Comparison of ENCODE assay signal across 8 mouse cellular contexts in the genomic region with DNA sequence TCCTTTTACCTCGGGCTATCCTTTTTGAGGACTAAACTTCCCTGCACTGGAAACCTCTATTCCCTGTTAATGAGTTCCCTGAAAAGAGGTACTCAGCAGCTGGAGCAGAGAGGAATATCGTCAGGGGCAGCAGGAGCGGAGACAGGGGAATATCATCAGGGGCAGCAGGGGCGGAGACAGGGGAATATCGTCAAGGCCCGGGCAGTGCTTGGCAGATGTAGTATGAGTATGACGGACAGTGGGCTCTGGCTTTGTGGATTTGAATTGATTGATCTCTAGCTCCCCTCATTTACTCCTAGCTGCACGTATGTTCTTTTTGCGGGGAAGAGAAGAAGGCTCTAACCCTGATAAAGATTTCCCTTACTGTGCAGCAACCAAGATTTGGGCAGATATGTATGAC. TPM values are rescaled to one million over a fixed set of nuclear protein-coding genes. Genes with fewer than 3 reads are reported as not detected.
DNase-seq lines count a peak whose midpoint lies in the region; ATAC-seq and TF ChIP-seq lines count a peak whose summit lies in the region.

No protein-coding gene starts in this region.

- peak overlapping the region; percentile 99 for H3K4me3 ChIP-seq in kidney, embryonic 16.5 days (ENCODE audit: low read length)
- peak overlapping the region; percentile 98 for H3K4me3 ChIP-seq in embryonic facial prominence, embryonic 10.5 days
- H3K4me3 ChIP-seq in hindbrain, embryonic 11.5 days (ENCODE audit: low read depth, low read length): no peak overlapping the region
- peak overlapping the region; percentile 98 for H3K4me3 ChIP-seq in midbrain, embryonic 12.5 days
- H3K4me3 ChIP-seq in thymus, adult 2 months (ENCODE audit: control insufficient read depth, insufficient read depth, low read length): no peak overlapping the region

- TF ChIP-seq CTCF in thymus, adult 2 months (IDR thresholded peaks at IDR 0.05; ENCODE audit: borderline replicate concordance, control insufficient read depth, extremely low read depth, insufficient read depth, low read length, poor library complexity): no peak

- TF ChIP-seq POLR2A in thymus, adult 2 months (IDR thresholded peaks at IDR 0.05; ENCODE audit: control insufficient read depth, extremely low read depth, insufficient read depth, low read length, poor library complexity): no peak

- DNase-seq in kidney, adult 11 months: no peak
- no peak for DNase-seq in embryonic facial prominence, embryonic 10.5 days (ENCODE audit: low spot score)
- no peak for DNase-seq in hindbrain, embryonic 11.5 days (ENCODE audit: low spot score)
- DNase-seq in retina, postnatal 1 day: no peak
- no peak for DNase-seq in testis, postnatal 14 days (ENCODE audit: low spot score)
- no peak for DNase-seq in thymus, adult 2 months

- no peaks in the 10 kb centered on the region for H3K9me3 ChIP-seq in kidney, embryonic 16.5 days (ENCODE audit: low read length)
- no peaks in the 10 kb centered on the region for H3K9me3 ChIP-seq in embryonic facial prominence, embryonic 10.5 days
- H3K9me3 ChIP-seq in hindbrain, embryonic 11.5 days (ENCODE audit: control insufficient read depth, low read length): no peaks in the 10 kb centered on the region
- no peaks in the 10 kb centered on the region for H3K9me3 ChIP-seq in midbrain, embryonic 12.5 days

- peaks cover 18% of the 10 kb centered on the region for H3K4me1 ChIP-seq in kidney, embryonic 16.5 days (ENCODE audit: insufficient read depth, low read length)
- peaks cover 26% of the 10 kb centered on the region for H3K4me1 ChIP-seq in embryonic facial prominence, embryonic 10.5 days
- H3K4me1 ChIP-seq in hindbrain, embryonic 11.5 days (replicated peaks; ENCODE audit: control insufficient read depth, insufficient read depth, low read length): no peaks in the 10 kb centered on the region
- H3K4me1 ChIP-seq in midbrain, embryonic 12.5 days: peaks cover 22% of the 10 kb centered on the region
- H3K4me1 ChIP-seq in thymus, adult 2 months (replicated peaks; ENCODE audit: control insufficient read depth, insufficient read depth, low read length): peaks cover 3% of the 10 kb centered on the region

- H3K9ac ChIP-seq in kidney, embryonic 16.5 days (replicated peaks; ENCODE audit: low read length): peak overlapping the region; percentile 97
- no peak overlapping the region; the same call in 1 of the 2 replicates for H3K9ac ChIP-seq in hindbrain, embryonic 11.5 days (ENCODE audit: low read depth, low read length)
- H3K9ac ChIP-seq in midbrain, embryonic 12.5 days (replicated peaks): peak overlapping the region; percentile 95

- 57% methylated on average over 9 of the region's 9 CpGs for WGBS in kidney, embryonic 16.5 days
- WGBS in embryonic facial prominence, embryonic 10.5 days: 59% methylated on average over 9 of the region's 9 CpGs
- 62% methylated on average over 9 of the region's 9 CpGs for whole genome bisulfite sequencing in hindbrain, embryonic 11.5 days
- 61% methylated on average over 9 of the region's 9 CpGs for WGBS in midbrain, embryonic 12.5 days
- 93% methylated on average over 9 of the region's 9 CpGs for WGBS in thymus, adult 2 months

- H3K36me3 ChIP-seq in kidney, embryonic 16.5 days (ENCODE audit: insufficient read depth, low read length): no peaks in the 10 kb centered on the region
- H3K36me3 ChIP-seq in embryonic facial prominence, embryonic 10.5 days (replicated peaks): peaks cover 25% of the 10 kb centered on the region
- H3K36me3 ChIP-seq in hindbrain, embryonic 11.5 days (ENCODE audit: control insufficient read depth, insufficient read depth, low read length): no peaks in the 10 kb centered on the region
- H3K36me3 ChIP-seq in midbrain, embryonic 12.5 days: 0 out of 2 replicates have a peak, but pooled peaks cover 4% of the 10 kb centered on the region
- H3K36me3 ChIP-seq in thymus, adult 2 months (ENCODE audit: control insufficient read depth, insufficient read depth, low read length): no peaks in the 10 kb centered on the region

- peak overlapping the region; percentile 95 for H3K4me2 ChIP-seq in kidney, embryonic 16.5 days (replicated peaks; ENCODE audit: low read depth, low read length)
- 0 out of 2 replicates have a peak overlapping the region, but pooled peaks have one; percentile 51 for H3K4me2 ChIP-seq in hindbrain, embryonic 11.5 days (replicated peaks; ENCODE audit: low read depth, low read length)
- H3K4me2 ChIP-seq in midbrain, embryonic 12.5 days (replicated peaks): peak overlapping the region; percentile 88

- H3K27ac ChIP-seq in kidney, embryonic 16.5 days (ENCODE audit: low read length): peak overlapping the region; percentile 98
- peak overlapping the region; percentile 94; the same call in 1 of the 2 replicates for H3K27ac ChIP-seq in embryonic facial prominence, embryonic 10.5 days (replicated peaks)
- peak overlapping the region; percentile 77; the same call in 1 of the 2 replicates for H3K27ac ChIP-seq in hindbrain, embryonic 11.5 days (ENCODE audit: low read depth, low read length)
- peak overlapping the region; percentile 94 for H3K27ac ChIP-seq in midbrain, embryonic 12.5 days (replicated peaks)
- no peak overlapping the region for H3K27ac ChIP-seq in thymus, adult 2 months (ENCODE audit: control insufficient read depth, insufficient read depth, low read length)

- ATAC-seq in kidney, embryonic 16.5 days (ENCODE audit: low FRiP score, low TSS enrichment): no peak
- ATAC-seq in hindbrain, embryonic 11.5 days (ENCODE audit: low FRiP score): no peak
- no peak for ATAC-seq in midbrain, embryonic 12.5 days (ENCODE audit: low FRiP score, low read depth)

- no peaks in the 10 kb centered on the region for H3K27me3 ChIP-seq in kidney, embryonic 16.5 days (ENCODE audit: insufficient read depth, low read length)
- H3K27me3 ChIP-seq in embryonic facial prominence, embryonic 10.5 days (replicated peaks; ENCODE audit: low read depth, poor library complexity, severe bottlenecking): no peaks in the 10 kb centered on the region
- H3K27me3 ChIP-seq in hindbrain, embryonic 11.5 days (ENCODE audit: control insufficient read depth, insufficient read depth, low read length): no peaks in the 10 kb centered on the region
- no peaks in the 10 kb centered on the region for H3K27me3 ChIP-seq in midbrain, embryonic 12.5 days
- no peaks in the 10 kb centered on the region for H3K27me3 ChIP-seq in thymus, adult 2 months (ENCODE audit: control insufficient read depth, insufficient read depth, low read length)

RNA-seq across cellular contexts. Expression of gene Dcaf10, which starts 0.7 kb away (rescaled TPM):
- polyA plus RNA-seq in kidney, embryonic 16.5 days (2015; fragmentation: Nextera tagmentation; extraction: Ambion mirVana): 8.9 and 9.4 TPM in 2 replicates
- 9.0 and 9.3 TPM in 2 replicates for polyA plus RNA-seq in embryonic facial prominence, embryonic 10.5 days (2016; fragmentation: Nextera tagmentation; extraction: Ambion mirVana)
- 12.4 and 12.6 TPM in 2 replicates for polyA plus RNA-seq in hindbrain, embryonic 11.5 days (2014; fragmentation: Nextera tagmentation; extraction: Ambion mirVana)
- polyA plus RNA-seq in midbrain, embryonic 12.5 days (2016; fragmentation: Nextera tagmentation; extraction: Ambion mirVana): 12.8 and 14.2 TPM in 2 replicates
- polyA plus RNA-seq in thymus, adult 2 months (2012; rRNA removed): 23.5 and 36.2 TPM in 2 replicates

RNA-seq across cellular contexts. Expression of gene Exosc3, which starts 1.3 kb away (rescaled TPM):
- 84.0 and 85.3 TPM in 2 replicates for polyA plus RNA-seq in kidney, embryonic 16.5 days (2015; fragmentation: Nextera tagmentation; extraction: Ambion mirVana)
- 109 and 112 TPM in 2 replicates for polyA plus RNA-seq in embryonic facial prominence, embryonic 10.5 days (2016; fragmentation: Nextera tagmentation; extraction: Ambion mirVana)
- 87.3 and 92.4 TPM in 2 replicates for polyA plus RNA-seq in hindbrain, embryonic 11.5 days (2014; fragmentation: Nextera tagmentation; extraction: Ambion mirVana)
- 81.3 and 86.7 TPM in 2 replicates for polyA plus RNA-seq in midbrain, embryonic 12.5 days (2016; fragmentation: Nextera tagmentation; extraction: Ambion mirVana)
- polyA plus RNA-seq in thymus, adult 2 months (2012; rRNA removed): 56.1 and 61.9 TPM in 2 replicates

RNA-seq across cellular contexts. Expression of gene Trmt10b, which starts 44.3 kb away (rescaled TPM):
- polyA plus RNA-seq in kidney, embryonic 16.5 days (2015; fragmentation: Nextera tagmentation; extraction: Ambion mirVana): 18.7 TPM in 2 replicates
- polyA plus RNA-seq in embryonic facial prominence, embryonic 10.5 days (2016; fragmentation: Nextera tagmentation; extraction: Ambion mirVana): 18.2 and 19.8 TPM in 2 replicates
- polyA plus RNA-seq in hindbrain, embryonic 11.5 days (2014; fragmentation: Nextera tagmentation; extraction: Ambion mirVana): 20.9 and 24.5 TPM in 2 replicates
- 17.0 and 24.4 TPM in 2 replicates for polyA plus RNA-seq in midbrain, embryonic 12.5 days (2016; fragmentation: Nextera tagmentation; extraction: Ambion mirVana)
- 3.0 and 3.8 TPM in 2 replicates for polyA plus RNA-seq in thymus, adult 2 months (2012; rRNA removed)

Comparison
In these comparisons a context has a peak if more than half of its experiments do, and no peak if none do; other contexts are left out.
1. H3K4me3 ChIP-seq: peak in kidney, embryonic 16.5 days (single experiment), embryonic facial prominence, embryonic 10.5 days (single experiment) and midbrain, embryonic 12.5 days (single experiment); none in hindbrain, embryonic 11.5 days (single experiment) and thymus, adult 2 months (single experiment).
2. Peak in every context shown above with its lines, with median percentiles within 50 percentile points of each other: H3K4me2 ChIP-seq.